Mouse (Mus musculus): ENCODE data around the gene Thegl. TPM values are rescaled to one million over a fixed set of nuclear protein-coding genes. Genes with fewer than 3 reads are reported as not detected.
A peak's percentile ranks its signal among the peaks of the same experiment; 100 is the strongest.

Thegl gene
- total and polyA plus RNA-seq, 3 experiments = not detected

DNA sequence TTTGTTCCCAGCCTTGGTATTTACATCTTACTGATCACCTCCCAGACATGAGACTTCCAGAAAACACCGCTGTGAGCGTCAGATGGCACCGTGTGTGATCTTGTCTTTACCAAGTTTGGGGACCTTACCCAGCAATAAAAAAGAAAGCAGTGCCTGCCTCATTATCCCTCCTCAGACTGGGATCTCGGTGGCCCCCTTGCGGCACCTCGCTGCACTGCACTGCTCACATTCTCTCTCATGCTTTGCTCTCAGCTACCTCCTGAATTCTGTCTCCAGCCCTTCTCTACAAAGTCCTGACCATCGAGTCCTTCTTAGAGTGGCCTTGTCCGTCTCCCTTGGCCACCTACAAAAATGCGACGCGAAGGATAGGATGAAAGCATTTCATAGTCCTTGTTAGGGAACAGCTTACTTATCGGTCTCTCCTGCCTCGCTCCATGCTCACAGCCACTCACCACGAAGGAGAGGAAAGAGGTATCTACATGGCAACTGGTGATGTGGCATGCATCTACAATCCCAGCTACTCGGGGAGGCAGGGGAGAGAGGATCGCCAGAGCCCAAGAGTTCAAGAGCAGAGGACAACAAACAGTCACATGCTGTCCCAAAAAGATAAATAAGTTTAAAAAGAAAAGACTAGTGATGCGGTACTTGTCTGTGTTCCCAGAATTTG, 45.7 kb downstream of the Thegl start (continued):
- TF ChIP-seq RAD21 (IDR thresholded peaks at IDR 0.05; ENCODE audit: low read depth, low read length) = peak; percentile 77
- TF ChIP-seq UBTF (IDR thresholded peaks at IDR 0.05; ENCODE audit: borderline replicate concordance, insufficient read depth, low read depth, low read length) = no peak
- no peak for TF ChIP-seq MXI1 (IDR thresholded peaks at IDR 0.05; ENCODE audit: low read depth, low read length)
- no peak for TF ChIP-seq USF1 (IDR thresholded peaks at IDR 0.05; ENCODE audit: low read depth, low read length)
- TF ChIP-seq ZNF384 (IDR thresholded peaks at IDR 0.05; ENCODE audit: low read depth, low read length) = no peak
- TF ChIP-seq HCFC1 (IDR thresholded peaks at IDR 0.05; ENCODE audit: low read depth, low read length) = no peak
- no peak for TF ChIP-seq E2F4 (IDR thresholded peaks at IDR 0.05; ENCODE audit: borderline replicate concordance, low read depth, low read length)
- TF ChIP-seq POLR2AphosphoS2 (IDR thresholded peaks at IDR 0.05; ENCODE audit: low read length) = no peak
- no peak for TF ChIP-seq BHLHE40 (IDR thresholded peaks at IDR 0.05; ENCODE audit: borderline replicate concordance, low read depth, low read length)
- TF ChIP-seq RCOR1 (IDR thresholded peaks at IDR 0.05; ENCODE audit: low read depth, low read length) = no peak
- no peak for TF ChIP-seq KAT2A (conservative IDR thresholded peaks at IDR 0.05; ENCODE audit: low read depth, low read length)
- TF ChIP-seq POLR2A (IDR thresholded peaks at IDR 0.05; ENCODE audit: control insufficient read depth in 1 of 2, insufficient read depth in 1 of 2, low read depth in 1 of 2, low read length in 2 of 2, poor library complexity in 1 of 2) = no peak
- TF ChIP-seq USF2 (IDR thresholded peaks at IDR 0.05; ENCODE audit: borderline replicate concordance in 1 of 2, insufficient read depth in 1 of 2, low read depth in 1 of 2, low read length in 2 of 2) = no peak
- no peak for TF ChIP-seq EP300 (IDR thresholded peaks at IDR 0.05; ENCODE audit: low read depth in 1 of 2, low read length in 2 of 2)
- no peak for TF ChIP-seq MYB (IDR thresholded peaks at IDR 0.05; ENCODE audit: low read depth, low read length)
- no peak for TF ChIP-seq GABPA (IDR thresholded peaks at IDR 0.05; ENCODE audit: low read depth, low read length)

DNA sequence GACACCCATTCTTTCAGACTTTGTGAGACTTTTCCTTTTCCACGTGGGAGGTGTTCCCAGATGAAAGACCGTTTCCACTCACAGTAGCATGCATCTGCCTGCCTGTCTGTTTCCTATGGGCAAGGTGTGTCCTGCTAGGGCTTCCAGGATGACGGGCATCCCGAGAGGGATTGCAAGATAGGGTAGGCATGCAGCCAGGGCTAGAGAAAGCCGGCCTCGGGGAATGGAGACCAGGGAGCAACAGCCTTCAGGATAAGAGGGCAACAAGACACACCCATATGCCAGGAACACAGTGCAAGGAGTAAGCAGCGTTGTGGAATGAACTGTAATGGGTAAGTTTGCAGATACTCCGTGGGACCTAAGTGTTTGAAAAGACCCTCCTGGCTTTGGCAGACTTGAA, 51.5 kb downstream of the Thegl start:
- DNase-seq (ENCODE audit: low read depth, low spot score) = no peak
- Histone ChIP-seq H3K27ac (ENCODE audit: control insufficient read depth, low read depth, low read length) (no peak overlapping the region), H3K36me3 (ENCODE audit: control insufficient read depth in 1 of 2, insufficient read depth in 2 of 2, low read length in 2 of 2) (no peaks in the 10 kb centered on the region), H3K4me1 (ENCODE audit: control insufficient read depth in 1 of 2, insufficient read depth in 2 of 2, low read length in 2 of 2) (peaks cover 0 to 3% of the 10 kb centered on the region in 2 experiments; a peak in 1 of 4 replicates), H3K9ac (ENCODE audit: control insufficient read depth, low read depth, low read length, poor library complexity, severe bottlenecking) (no peak overlapping the region), H3K9me3 (replicated peaks; ENCODE audit: insufficient read depth, low read length) (no peaks in the 10 kb centered on the region), H3K4me3 (ENCODE audit: control insufficient read depth in 1 of 2, insufficient read depth in 1 of 2, low read depth in 2 of 2, low read length in 2 of 2) (no peak overlapping the region), H3K79me2 (ENCODE audit: control insufficient read depth, insufficient read depth, low read length, poor library complexity) (no peaks in the 10 kb centered on the region), H3K27me3 (ENCODE audit: control insufficient read depth in 1 of 2, insufficient read depth in 2 of 2, low read length in 2 of 2) (peaks cover 0 to 2% of the 10 kb centered on the region in 2 experiments; a peak in 2 of 4 replicates)
- TF ChIP-seq ZKSCAN1 (IDR thresholded peaks at IDR 0.05; ENCODE audit: low read depth, low read length) (no peak), CHD1 (IDR thresholded peaks at IDR 0.05; ENCODE audit: low read depth, low read length) (no peak), GABPA (IDR thresholded peaks at IDR 0.05; ENCODE audit: low read depth, low read length) (no peak), MYC (IDR thresholded peaks at IDR 0.05; ENCODE audit: low read depth, low read length) (no peak), SIN3A (IDR thresholded peaks at IDR 0.05; ENCODE audit: low read length) (no peak), NRF1 (IDR thresholded peaks at IDR 0.05; ENCODE audit: insufficient read depth, low read depth, low read length, poor library complexity, severe bottlenecking) (no peak), BHLHE40 (IDR thresholded peaks at IDR 0.05; ENCODE audit: borderline replicate concordance, low read depth, low read length) (no peak), RCOR1 (IDR thresholded peaks at IDR 0.05; ENCODE audit: low read depth, low read length) (no peak), SMC3 (IDR thresholded peaks at IDR 0.05; ENCODE audit: low read depth, low read length) (no peak), MAX (IDR thresholded peaks at IDR 0.05; ENCODE audit: low read length) (no peak)

Data from MEL (cell line).